Mouse (Mus musculus): ENCODE data around the gene Hic1.

GRCm38 (mm10) chr11:75184986-75185385 lies 15.7 kb upstream of the Hic1 start:
- TF ChIP-seq CTCF (IDR thresholded peaks at IDR 0.05) (no peak), EP300 (IDR thresholded peaks at IDR 0.05) (no peak)
